Mouse (Mus musculus): ENCODE data around the gene Vac14. TPM values are rescaled to one million over a fixed set of nuclear protein-coding genes. Genes with fewer than 3 reads are reported as not detected.
A peak's percentile ranks its signal among the peaks of the same experiment; 100 is the strongest.

Vac14 gene
- total RNA-seq (2017) = 19.8 and 20.3 TPM in 2 replicates

- ATAC-seq (replicated peaks; ENCODE audit: low read depth, poor library complexity, severe bottlenecking) = peak; percentile 87
Measured at GRCm38 (mm10) chr8:110618391-110619207, at the start of gene Vac14. Gene Vac14, plus strand, starts transcription at chr8:110618585.

- no peak for ATAC-seq (replicated peaks; ENCODE audit: low read depth, poor library complexity, severe bottlenecking)
Measured at GRCm38 (mm10) chr8:110592641-110593040, 25.7 kb upstream of the Vac14 start.

GRCm38 (mm10) chr8:110594164-110594563 lies 24.2 kb upstream of the Vac14 start:
- no peak for ATAC-seq (replicated peaks; ENCODE audit: low read depth, poor library complexity, severe bottlenecking)

- peak; percentile 73 for ATAC-seq (replicated peaks; ENCODE audit: low read depth, poor library complexity, severe bottlenecking)
Measured at GRCm38 (mm10) chr8:110604556-110604955, 13.8 kb upstream of the Vac14 start.

- ATAC-seq (replicated peaks; ENCODE audit: low read depth, poor library complexity, severe bottlenecking) = no peak
Measured at GRCm38 (mm10) chr8:110605401-110606015, 12.9 kb upstream of the Vac14 start.

GRCm38 (mm10) chr8:110615730-110616129 lies 2.7 kb upstream of the Vac14 start:
- no peak for ATAC-seq (replicated peaks; ENCODE audit: low read depth, poor library complexity, severe bottlenecking)

- ATAC-seq (replicated peaks; ENCODE audit: low read depth, poor library complexity, severe bottlenecking) = peak; percentile 10; the same call in 1 of the 2 replicates
Measured at GRCm38 (mm10) chr8:110617801-110618358, 505 bp upstream of the Vac14 start.

GRCm38 (mm10) chr8:110619208-110619574 lies 806 bp downstream of the Vac14 start:
- ATAC-seq (replicated peaks; ENCODE audit: low read depth, poor library complexity, severe bottlenecking) = peak; percentile 8; the same call in 1 of the 2 replicates

GRCm38 (mm10) chr8:110619919-110620318 lies 1.5 kb downstream of the Vac14 start:
- ATAC-seq (replicated peaks; ENCODE audit: low read depth, poor library complexity, severe bottlenecking) = peak; percentile 20; the same call in 1 of the 2 replicates

GRCm38 (mm10) chr8:110626431-110626830 lies 8.0 kb downstream of the Vac14 start:
- no peak for ATAC-seq (replicated peaks; ENCODE audit: low read depth, poor library complexity, severe bottlenecking)

- peak; percentile 54 for ATAC-seq (replicated peaks; ENCODE audit: low read depth, poor library complexity, severe bottlenecking)
Measured at GRCm38 (mm10) chr8:110629245-110630063, 11.1 kb downstream of the Vac14 start.

GRCm38 (mm10) chr8:110630079-110630478 lies 11.7 kb downstream of the Vac14 start:
- no peak for ATAC-seq (replicated peaks; ENCODE audit: low read depth, poor library complexity, severe bottlenecking)

- ATAC-seq (replicated peaks; ENCODE audit: low read depth, poor library complexity, severe bottlenecking) = no peak
Measured at GRCm38 (mm10) chr8:110630571-110631071, 12.2 kb downstream of the Vac14 start.

- no peak for ATAC-seq (replicated peaks; ENCODE audit: low read depth, poor library complexity, severe bottlenecking)
Measured at GRCm38 (mm10) chr8:110631201-110631600, 12.8 kb downstream of the Vac14 start.

GRCm38 (mm10) chr8:110633814-110634213 lies 15.4 kb downstream of the Vac14 start:
- ATAC-seq (replicated peaks; ENCODE audit: low read depth, poor library complexity, severe bottlenecking) = no peak

GRCm38 (mm10) chr8:110636182-110636581 lies 17.8 kb downstream of the Vac14 start:
- ATAC-seq (replicated peaks; ENCODE audit: low read depth, poor library complexity, severe bottlenecking) = no peak

- no peak for ATAC-seq (replicated peaks; ENCODE audit: low read depth, poor library complexity, severe bottlenecking)
Measured at GRCm38 (mm10) chr8:110642331-110642730, 23.9 kb downstream of the Vac14 start.

- no peak for ATAC-seq (replicated peaks; ENCODE audit: low read depth, poor library complexity, severe bottlenecking)
Measured at GRCm38 (mm10) chr8:110643177-110643576, 24.8 kb downstream of the Vac14 start.

- ATAC-seq (replicated peaks; ENCODE audit: low read depth, poor library complexity, severe bottlenecking) = no peak
Measured at GRCm38 (mm10) chr8:110644422-110644821, 26.0 kb downstream of the Vac14 start.

- ATAC-seq (replicated peaks; ENCODE audit: low read depth, poor library complexity, severe bottlenecking) = no peak
Measured at GRCm38 (mm10) chr8:110644901-110645300, 26.5 kb downstream of the Vac14 start.

All from common myeloid progenitor, adult 5-6 weeks (primary cell).